Mouse (Mus musculus): ENCODE data around the gene Hist1h3c.
"Not testable (repeated sequence)": the region's sequence is repeated elsewhere in the genome, so short reads cannot be mapped to it uniquely, and the experiment has no call there.

Hist1h3c gene

DNA sequence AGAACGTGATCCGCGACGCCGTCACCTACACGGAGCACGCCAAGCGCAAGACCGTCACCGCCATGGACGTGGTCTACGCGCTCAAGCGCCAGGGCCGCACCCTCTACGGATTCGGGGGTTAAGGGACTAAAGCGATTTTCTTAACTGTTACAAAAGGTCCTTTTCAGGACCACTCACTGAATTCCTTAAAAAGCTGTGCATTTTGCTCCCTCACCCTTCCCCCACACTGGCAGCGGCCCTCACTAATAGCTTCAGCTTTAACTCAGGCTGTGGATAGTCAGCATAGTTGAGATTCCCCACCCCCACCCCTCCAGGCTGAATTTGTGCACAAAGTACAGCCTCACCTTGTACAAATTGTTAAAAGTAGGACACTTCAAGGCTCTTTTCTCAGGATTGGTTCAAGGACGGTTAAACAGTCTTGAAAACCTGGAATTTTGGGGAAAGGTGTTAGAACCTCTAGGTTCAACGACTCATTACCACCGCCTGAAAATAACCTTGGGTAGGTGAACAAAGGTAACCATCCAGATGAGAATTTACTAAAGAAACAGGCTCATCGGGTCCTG lies 11.9 kb upstream of the Hist1h3c start:
- no peak for DNase-seq (ENCODE audit: low read depth, low spot score)

DNA sequence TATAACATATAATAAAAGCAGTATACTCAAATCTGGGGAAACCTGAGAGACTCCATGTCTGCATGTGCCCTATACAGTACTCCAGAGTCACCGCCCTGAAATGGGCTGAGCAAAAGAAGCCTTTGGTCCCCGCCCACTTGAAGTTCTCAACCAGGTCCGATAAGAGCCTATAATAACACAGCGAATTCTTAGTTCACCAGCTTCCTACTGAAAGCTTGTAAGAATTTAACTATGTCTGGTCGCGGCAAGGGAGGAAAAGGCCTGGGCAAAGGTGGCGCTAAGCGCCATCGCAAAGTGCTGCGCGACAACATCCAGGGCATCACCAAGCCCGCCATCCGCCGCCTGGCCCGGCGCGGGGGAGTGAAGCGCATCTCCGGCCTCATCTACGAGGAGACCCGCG lies 11.4 kb upstream of the Hist1h3c start, which contains the start of gene Hist1h4b:
Hist1h4b (plus strand) TSS at position 224 of the 400 bp plus-strand sequence.
- no peak for DNase-seq (ENCODE audit: low read depth, low spot score)

DNA sequence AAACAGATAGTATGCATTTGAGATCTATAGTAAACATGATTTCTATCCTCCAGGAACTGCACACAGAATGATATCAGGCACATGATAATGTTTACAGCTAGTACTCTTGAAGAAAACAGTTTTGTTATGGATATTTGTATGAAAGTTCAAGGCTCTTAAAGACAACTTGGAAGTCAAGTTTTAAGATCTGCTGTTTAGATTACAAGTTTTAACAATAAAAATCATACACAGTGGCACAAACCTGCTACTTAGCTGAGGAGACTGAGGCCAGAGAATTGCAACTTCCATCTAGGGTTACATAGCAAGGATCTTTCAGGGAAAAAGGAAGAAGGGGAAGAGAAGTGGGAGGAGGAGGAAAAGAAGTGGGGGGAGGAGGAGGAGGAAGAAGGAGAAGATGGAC lies 9.6 kb upstream of the Hist1h3c start:
- no peak for DNase-seq (ENCODE audit: low read depth, low spot score)

DNA sequence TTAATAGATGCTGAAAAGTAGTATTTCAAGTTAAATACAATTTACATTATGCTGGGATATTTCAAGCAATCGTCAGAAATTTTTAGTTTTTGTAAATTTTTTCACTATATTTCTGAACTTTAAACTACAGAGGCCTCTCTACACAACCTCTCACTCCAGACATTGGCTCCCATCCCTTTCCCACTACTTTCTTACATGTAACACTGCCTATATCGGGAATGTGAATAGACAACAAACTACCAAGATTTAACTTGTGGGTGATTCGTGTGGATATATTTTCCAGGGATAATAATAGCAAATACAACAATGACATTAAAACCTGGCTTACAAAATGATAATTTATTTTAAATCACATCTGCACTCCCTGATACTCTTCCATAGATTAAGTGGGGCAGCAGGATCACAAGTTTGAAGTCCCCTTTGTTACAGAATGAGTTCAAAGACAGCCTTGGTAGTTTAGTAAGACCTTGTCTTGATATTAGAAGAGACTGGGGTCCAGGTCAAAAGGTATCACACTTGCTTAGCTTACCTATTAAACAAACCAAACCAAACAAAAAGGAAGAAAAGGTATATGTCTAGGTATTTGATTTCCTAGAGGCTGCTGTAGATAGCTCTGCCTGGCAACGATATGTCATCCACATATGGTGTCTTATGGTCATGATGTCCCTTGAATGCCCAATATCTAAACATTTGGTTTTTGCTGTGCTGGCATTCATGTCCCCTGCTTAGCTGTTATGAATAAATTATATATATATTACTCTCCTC lies 8.1 kb upstream of the Hist1h3c start:
- DNase-seq (ENCODE audit: low read depth, low spot score) = no peak

DNA sequence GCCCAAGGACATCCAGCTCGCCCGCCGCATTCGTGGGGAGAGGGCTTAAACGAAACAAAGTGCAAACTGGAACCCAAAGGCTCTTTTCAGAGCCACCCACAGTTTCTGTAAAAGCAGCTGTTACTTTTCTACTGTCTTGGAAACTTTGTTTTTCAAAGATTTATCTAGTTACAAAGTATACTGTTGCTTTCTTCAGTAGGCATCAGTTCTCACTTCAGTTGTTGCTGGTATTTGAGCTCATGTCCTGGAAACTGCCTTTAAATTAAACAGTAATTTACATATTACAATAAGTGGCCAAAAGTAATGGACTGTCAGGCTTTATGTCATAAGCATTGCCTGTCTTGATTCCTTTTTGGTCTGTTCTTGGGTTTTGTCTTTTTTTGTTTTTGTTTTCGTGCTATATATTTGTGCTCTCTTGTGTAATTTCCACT lies 7.4 kb upstream of the Hist1h3c start:
- DNase-seq (ENCODE audit: low read depth, low spot score) = no peak

DNA sequence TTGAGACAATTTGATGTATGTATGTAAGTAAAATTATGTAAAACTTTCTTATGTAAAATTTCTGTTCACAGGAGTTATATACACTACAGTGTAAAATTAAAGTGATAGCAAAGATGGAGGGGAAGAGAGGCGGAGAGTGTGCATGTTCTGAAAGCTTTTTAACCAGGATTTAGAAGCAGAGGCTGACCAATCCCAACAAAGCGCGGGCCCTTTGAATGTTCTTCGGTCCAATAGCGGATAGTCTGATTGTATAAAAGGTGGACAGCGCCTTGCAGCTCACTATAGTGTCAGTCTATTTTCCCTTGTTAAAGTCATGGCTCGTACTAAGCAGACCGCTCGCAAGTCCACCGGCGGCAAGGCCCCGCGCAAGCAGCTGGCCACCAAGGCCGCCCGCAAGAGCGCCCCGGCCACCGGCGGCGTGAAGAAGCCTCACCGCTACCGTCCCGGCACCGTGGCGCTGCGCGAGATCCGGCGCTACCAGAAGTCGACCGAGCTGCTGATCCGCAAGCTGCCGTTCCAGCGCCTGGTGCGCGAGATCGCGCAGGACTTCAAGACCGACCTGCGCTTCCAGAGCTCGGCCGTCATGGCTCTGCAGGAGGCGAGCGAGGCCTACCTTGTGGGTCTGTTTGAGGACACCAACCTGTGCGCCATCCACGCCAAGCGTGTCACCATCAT lies 6.8 kb upstream of the Hist1h3c start, which contains the start of gene Hist1h3b:
Hist1h3b (plus strand) TSS at position 201 of the 675 bp plus-strand sequence.
- not testable (repeated sequence) for DNase-seq (ENCODE audit: low read depth, low spot score)

DNA sequence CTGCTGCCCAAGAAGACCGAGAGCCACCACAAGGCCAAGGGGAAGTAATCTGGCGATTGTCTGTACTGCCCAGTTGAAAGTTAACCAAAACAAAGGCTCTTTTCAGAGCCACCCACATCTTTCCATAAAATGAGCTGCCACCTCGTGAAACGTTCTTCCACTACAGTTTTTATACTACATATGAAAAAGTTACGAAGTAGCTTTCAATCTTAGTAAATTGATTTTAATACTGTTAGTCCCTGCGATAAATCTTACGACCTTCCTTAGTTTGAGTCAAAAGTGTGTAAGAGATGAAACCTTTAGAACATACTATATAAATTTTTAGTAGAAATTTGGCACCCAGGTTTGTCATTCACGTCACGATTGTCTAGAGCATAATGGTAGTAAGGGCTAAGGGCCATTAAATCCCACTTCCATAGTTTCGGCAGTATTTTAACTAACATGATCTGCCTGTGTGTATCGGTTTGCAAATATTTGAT lies 6.1 kb upstream of the Hist1h3c start:
- no peak for DNase-seq (ENCODE audit: low read depth, low spot score)

DNA sequence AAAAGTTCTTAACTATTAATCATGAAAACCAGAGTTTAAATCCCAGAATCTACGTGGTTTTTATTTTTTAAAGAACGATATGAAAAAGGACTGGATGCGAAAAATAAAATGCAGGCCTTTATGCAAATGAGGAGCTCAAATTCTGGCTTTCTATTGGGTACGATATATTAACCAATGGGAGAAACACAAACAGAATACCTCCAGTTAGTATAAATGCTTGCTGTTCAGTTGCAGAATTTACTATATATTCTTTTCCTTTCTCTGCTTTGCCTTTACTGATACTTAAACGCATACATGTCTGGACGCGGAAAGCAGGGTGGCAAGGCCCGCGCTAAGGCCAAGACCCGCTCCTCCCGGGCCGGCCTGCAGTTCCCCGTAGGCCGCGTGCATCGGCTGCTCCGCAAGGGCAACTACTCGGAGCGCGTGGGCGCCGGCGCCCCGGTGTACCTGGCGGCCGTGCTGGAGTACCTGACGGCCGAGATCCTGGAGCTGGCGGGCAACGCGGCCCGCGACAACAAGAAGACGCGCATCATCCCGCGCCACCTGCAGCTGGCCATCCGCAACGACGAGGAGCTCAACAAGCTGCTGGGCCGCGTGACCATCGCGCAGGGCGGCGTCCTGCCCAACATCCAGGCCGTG lies 5.6 kb upstream of the Hist1h3c start, which contains the start of gene Hist1h2ab:
Hist1h2ab (plus strand) TSS at position 288 of the 639 bp plus-strand sequence.
- DNase-seq (ENCODE audit: low read depth, low spot score) = not testable (repeated sequence)

DNA sequence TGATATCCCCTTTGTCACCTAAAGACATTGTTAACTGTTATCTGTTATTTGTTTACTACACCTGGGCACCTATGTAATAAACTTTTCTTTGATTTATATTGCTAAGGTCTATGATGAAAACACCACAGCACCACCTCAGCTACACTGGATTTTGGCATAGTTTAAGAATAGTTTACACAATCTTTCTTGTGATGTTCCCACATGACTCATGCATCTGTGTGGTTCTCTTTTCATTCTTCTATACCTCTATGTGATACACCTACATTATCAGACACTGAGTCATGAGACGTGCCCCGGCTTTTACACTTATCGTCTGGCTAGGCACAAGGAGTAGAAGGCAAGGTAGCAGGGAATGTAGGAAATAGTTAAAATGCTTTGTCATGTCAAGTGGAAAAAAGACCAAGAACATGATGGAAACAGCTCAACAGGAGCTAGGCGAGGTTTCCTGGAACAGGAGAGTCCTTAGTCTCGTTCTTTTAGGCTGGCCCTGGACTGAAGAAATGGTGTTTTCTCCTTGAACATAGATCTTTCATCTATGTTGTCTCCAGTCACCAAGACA lies 4.2 kb upstream of the Hist1h3c start:
- no peak for DNase-seq (ENCODE audit: low read depth, low spot score)

DNA sequence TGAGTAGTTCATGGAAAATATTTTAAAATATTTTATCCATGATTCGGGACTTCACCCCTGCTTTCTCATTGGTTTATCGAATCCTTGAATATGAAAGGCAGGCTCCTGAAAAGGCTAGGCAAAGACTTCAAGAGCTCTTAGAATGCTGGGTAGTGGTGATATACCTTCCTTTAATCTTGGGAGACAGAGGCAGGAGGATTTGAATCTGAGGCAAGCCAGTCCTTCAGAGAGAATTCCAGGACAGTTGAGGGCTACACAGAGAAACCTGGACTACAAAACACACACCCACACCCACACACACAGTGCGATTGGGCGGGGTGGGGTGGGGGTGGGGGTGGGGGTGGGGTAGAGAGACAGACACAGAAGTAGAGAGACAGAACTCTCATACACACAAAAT lies 2.5 kb upstream of the Hist1h3c start:
- no peak for DNase-seq (ENCODE audit: low read depth, low spot score)

DNA sequence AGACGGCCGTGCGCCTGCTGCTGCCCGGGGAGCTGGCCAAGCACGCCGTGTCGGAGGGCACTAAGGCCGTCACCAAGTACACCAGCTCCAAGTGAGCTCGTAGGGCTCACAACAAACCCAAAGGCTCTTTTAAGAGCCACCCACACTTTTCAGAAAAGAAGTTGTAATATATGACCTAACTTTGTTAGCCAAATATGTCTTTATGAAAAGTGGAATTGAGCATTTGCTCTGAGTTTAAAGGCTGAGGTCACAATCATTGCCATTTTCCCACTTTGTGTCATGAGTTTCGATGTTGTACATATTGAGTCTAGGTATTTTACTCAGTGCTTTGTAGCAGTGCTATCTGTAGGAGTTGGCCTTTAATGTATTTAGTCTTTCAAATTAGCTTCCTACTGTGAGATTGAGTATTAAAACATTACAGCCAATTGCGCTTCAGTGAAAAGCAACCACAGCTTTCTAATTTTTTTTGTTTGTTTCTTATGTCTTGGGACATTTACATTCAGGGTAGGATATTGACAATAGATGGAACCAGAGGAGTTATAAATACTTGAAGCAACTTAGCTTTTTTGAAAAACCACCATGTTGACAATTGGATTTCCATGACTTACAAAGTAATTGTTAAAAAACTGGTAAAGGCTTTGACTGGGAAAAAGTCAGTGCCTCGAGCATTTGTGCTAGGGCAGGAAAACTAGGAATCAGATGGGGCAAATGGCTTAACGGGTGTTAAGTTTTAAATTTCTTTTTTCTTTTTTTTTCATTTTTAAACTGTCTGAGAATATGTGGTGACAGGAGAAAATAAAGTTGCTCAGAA lies 1.9 kb upstream of the Hist1h3c start:
- DNase-seq (ENCODE audit: low read depth, low spot score) = no peak

DNA sequence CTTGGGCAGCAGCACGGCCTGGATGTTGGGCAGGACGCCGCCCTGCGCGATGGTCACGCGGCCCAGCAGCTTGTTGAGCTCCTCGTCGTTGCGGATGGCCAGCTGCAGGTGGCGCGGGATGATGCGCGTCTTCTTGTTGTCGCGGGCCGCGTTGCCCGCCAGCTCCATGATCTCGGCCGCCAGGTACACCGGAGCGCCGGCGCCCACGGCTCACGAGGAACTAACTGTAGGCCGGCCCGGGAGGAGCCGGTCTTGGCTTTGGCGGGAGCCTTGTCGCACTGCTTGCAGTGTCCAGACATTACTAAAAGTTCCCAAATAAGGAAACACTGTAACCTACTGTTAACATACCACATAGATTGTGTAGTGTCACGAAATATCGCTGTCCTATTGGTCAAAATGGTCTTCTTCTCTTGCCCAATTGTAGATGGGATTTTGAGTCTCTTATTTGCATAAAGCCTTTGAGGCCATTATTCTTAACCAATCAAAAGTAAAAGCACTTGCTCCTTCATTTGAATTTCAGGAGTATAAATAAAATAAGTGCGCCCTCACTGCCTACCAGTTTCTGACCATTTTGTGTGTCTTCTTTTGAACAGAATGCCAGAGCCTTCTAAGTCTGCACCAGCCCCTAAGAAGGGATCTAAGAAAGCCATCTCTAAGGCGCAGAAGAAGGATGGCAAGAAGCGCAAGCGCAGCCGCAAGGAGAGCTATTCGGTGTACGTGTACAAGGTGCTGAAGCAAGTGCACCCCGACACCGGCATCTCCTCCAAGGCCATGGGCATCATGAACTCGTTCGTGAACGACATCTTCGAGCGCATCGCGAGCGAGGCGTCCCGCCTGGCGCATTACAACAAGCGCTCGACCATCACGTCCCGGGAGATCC lies 1.0 kb upstream of the Hist1h3c start, which contains the start of gene Hist1h2bb:
Hist1h2bb (plus strand) TSS at position 534 of the 880 bp plus-strand sequence.
- not testable (repeated sequence) for DNase-seq (ENCODE audit: low read depth, low spot score)

DNA sequence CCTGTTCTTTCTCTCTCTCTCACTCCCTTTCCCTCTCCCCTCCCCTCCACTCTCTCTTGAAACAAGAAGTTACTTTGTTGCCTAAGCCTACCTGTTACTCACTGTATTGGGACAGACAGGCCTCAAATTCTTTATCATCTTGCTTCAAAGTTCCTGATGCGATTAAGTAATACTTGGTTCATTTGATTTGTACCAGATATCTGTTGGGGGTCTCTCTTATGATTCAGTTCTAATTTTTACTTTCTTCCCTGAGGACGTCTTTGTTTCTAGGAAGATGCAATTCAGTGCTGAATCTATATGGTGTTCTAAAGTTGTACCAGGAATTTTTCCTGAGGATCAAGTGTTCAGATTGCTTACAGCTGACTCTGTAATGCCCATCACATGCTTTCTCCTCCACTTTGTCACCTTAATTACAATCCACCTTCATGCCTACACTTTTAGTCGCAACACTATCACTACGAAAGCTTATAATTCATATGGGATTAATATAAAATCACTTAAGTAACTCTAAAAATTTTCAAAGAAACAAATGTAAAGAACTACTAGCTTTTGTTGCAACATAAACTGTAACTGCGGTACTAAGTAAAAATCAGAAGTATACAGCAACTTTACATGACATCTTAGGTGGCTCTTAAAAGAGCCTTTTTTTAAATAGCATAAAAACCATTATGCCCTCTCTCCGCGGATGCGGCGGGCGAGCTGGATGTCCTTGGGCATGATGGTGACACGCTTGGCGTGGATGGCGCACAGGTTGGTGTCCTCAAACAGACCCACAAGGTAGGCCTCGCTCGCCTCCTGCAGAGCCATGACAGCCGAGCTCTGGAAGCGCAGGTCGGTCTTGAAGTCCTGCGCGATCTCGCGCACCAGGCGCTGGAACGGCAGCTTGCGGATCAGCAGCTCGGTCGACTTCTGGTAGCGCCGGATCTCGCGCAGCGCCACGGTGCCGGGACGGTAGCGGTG lies 701 bp downstream of the Hist1h3c start:
- DNase-seq (ENCODE audit: low read depth, low spot score) = no peak

DNA sequence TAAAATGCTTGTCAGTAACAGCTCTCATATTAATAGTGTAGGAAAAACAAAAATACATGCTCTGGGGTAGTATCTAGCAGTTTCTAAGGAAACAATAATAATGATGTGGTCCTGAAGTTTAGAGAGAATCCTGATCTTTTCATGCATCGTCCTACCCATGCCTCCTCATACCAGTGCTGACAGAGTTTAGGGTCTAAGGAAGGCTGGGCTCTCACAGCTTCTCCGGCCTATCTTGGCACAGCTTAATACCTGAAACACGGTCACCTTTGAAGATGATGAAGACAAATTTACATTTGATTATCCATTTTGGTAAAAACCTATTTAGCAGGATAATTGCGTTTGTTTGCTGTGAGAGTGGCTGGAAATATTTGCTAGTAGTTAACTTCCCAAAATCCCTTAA lies 1.4 kb downstream of the Hist1h3c start:
- no peak for DNase-seq (ENCODE audit: low read depth, low spot score)

DNA sequence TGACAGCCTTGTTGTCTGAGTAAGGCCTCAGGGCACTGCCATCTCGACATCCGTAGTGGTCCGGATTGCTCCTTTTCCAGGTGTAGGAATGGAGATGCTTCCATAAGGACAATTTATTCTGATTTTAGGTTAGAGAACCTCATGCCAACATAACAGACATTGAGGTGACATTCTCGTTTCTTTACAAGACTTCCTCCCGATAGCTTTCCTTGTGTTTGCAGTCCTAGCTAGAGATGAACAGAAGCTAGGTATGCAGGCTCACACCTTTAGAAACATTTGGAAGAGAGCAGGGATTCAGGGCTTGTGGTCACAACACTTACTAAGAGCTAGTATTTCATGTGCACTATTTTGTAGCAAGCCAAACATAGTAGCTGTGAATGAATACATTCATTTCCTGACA lies 2.2 kb downstream of the Hist1h3c start:
- DNase-seq (ENCODE audit: low read depth, low spot score) = no peak

DNA sequence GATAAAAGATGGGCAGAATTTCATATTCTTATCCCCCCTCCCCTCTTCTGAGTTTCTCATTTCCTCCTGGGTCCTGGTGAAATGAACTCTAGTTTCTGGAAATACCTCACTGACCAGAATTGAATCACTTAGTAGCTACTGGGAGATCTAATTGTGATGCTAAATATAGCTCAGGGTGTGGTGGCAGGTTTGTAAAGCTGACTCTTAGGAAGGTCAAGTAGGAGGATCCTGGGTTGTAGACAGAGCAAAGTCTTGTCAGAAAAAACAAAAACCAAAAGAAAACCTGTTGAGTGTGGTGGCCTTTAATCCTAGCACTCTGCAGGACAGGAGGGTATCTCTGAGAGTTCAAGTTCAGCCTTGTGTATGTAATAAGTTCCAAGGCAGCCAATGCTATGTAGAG lies 3.4 kb downstream of the Hist1h3c start:
- DNase-seq (ENCODE audit: low read depth, low spot score) = no peak

DNA sequence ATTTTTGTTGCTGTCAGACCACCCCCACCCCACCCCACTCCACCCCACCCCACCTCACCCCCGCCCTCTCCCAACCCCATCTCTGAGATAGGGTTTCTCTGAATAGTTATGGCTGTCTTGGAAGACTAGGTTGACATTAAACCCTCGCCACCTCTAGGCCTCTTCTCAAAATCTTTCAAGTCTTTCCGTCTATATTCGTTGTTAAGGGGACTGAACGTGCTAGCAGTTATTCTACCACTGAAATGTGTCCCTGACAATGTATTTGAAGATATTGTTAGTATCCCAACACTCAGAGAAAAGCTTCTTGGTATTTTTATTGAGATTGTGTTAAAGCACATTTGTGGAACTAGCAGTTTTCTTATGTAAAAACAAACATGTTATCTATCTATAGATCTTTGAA lies 4.5 kb downstream of the Hist1h3c start:
- DNase-seq (ENCODE audit: low read depth, low spot score) = no peak

DNA sequence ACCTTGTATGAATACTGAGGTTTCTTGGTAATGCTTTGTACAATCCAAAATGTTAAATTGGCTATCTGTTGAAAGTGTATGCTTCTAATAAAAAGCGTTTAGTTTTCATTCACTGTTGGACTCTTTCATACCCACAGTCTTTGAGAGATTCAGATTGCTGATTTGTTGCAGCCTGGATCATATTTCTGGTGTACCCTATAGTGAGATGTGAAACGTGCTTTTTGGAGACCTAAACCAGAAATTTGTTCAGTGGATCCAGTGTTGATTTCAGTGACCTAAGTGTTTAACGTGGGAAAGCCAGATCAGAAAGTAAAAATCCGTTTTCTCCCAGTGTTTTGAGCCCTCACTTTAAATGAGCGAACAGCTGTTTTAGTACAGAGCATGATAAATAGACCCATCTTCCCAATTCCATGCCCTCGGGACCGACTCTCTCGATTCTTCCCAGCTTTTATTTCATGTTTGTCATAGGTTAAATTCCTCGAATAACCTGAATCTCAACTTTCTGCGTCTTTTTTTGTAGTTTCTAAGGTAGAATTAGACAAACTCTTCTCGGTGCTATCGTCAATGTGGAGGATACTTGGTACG lies 5.1 kb downstream of the Hist1h3c start:
- DNase-seq (ENCODE audit: low read depth, low spot score) = no peak

Measured in WW6 (cell line).